Mouse (Mus musculus) urinary bladder, adult 18-20 months (tissue): Measurements from ENCODE around the gene Ccm2.

Source experiments
- DNase-seq, 2 experiments: peaks; one replicate each; pipeline ENCODE4 v3.0.0; 2022; ENCODE audit warnings: low spot score in 2 of 2, mixed read lengths in 2 of 2

The Ccm2 gene

DNA sequence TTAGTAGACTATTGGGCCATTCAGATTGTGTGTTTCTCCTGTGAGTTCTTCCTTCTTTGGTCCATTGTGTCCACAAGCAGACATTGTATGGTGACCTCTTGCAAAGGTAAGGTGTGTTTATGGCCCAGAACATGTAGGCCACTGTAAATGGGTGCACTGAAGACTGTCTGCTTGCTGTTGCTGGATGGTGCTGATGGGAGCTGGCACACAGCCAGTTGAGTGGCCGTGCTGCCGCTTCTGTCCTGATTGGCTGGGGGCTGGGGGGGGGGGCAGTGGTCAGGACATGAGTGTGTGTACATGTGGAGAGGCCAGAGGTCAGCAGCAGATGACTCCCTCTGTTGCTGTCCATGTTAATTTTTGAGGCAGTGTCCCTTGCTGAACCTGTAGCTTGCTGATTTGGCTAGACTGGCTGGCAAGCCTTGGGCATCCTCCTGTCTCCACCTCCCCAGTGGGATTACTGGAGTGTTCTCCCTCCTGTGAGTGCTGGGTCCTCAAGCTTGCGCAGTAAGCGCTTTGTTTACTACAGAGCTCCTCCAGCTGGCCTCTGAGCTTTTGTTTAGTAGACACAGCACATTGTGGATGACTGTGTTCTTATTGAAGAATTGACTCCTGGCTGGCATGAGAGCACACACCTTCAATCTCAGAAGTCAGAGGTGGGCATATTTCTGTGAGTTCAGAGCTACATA, 33.5 kb downstream of the Ccm2 start:
- DNase-seq: no peak

DNA sequence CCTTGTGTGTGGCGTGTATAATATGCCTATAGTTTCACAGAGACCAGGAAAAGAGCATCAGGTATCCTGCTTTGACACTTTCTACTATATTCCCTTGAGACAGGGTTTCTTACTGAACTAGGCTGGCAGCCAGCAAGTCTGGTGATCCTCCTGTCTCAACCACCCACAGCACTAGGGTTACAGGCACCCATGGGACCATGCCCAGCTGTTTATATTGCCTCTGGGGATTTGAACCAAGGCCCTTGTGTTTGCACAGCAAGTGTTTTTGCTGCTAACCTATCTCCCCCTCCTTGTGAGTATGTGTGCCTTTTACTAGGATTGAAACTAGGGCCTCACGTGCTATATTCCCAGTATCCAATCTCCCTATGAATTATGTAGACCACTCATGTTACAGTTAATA, 34.9 kb downstream of the Ccm2 start:
- no peak for DNase-seq

DNA sequence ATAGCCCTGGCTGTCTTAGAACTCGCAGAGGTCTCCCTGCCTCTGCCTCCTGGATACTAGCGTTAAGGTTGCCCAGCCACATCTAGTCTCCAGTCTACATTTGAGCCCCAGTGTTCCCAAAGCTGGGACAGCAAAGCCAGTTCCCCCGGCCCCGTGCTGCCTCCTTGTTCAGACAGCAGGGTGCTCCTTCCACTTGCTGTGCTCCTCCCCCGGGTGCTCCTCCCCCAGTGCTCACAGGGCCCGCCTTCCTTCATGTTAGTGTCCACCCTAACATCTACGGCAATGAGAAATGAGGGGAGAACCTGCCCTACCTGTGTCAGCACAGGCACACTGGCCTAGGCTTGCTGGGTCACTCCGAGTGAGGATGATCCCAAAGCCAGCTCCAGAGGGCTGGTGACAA, 39.1 kb downstream of the Ccm2 start:
- DNase-seq: no peak

DNA sequence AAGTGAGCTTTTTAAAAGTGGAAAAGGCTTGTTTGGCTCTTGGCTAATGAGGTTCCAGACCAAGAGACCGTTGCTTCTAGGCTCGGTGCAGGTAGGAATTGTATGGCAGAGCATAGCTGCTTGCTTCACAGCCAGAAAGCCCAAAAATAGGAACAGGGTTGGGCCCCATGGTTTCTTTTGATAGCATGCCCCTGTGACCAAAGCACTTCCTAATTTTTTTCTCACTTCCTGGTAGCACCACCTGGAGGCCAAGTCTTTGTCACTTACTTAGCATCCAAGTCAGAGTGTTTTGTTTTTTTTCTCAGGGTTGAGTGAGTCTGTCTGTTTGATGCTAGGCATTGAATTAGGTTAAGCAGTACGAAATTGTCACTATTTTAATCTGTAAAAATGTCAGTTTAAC, 40.0 kb downstream of the Ccm2 start:
- no peak for DNase-seq

DNA sequence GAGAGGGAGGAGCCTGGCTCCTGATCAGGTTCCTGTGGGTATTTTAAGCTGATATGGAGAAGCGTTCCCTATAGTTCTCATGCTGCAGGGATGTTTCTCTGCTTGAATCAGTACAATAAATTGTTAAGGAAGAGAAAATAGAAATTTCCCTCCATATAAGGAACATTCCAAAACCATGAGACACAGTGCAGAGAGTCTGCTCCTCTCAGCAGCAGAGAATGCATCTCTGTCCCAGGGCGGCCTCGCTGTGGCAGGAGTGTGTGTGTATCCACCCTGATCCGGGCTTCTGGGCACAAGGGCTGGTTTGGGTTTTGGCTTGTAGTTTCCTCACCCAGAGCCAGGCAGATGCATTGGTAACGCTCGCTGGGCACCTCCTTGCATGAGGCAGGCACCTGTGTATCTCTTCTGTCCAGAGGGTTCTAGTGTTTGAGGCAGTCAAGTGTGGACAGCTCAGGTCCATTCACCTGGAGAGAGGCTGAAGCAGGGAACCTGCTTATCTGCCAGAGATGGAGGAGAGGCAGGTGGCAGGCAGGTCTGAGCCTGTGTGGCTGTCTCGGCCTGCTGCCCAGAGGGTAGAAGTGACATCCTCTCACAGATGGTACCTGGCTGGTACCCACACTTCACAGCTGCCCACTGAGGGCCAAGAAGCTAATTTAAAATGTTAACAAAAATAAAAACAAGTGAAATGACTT, 40.7 kb downstream of the Ccm2 start:
- DNase-seq: no peak

DNA sequence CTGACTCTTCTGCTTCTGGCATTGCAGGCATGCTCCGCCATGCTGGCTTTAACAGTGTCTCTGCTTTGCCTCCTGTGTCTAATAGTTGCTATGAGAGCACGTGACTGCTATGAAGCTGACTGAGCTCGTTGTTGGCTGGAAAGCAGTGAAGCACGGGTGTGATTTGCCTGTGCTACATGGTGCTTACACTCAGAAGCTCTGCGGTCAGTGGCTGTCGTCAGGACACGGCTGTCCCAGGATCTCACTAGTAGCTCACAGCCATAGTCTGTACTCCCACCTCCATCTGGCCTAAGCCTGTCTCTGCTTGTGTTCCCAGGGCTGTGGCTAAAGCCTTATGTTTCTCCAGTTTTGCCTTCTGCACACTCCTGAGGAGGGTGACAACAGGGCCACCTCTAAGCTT, 41.6 kb downstream of the Ccm2 start:
- DNase-seq: no peak

DNA sequence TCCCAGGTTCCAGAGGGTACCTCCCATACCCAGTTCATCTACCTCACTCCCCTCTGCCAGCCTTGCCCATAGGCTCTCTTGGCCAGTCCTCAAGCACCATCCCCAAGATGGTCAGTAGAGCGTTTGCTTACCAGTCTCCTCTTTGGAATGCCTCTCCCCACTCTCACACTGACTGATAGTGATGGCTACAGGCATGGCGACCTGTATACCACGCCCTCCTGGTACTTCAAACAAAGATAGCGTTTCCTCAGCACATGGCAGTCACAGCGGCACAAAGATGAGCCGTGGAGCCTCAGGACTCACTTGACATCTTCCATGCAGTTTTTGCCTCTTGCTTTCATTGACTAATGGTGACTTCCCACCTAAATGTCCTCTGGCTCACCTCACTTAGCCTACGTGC, 43.2 kb downstream of the Ccm2 start:
- DNase-seq: no peak

DNA sequence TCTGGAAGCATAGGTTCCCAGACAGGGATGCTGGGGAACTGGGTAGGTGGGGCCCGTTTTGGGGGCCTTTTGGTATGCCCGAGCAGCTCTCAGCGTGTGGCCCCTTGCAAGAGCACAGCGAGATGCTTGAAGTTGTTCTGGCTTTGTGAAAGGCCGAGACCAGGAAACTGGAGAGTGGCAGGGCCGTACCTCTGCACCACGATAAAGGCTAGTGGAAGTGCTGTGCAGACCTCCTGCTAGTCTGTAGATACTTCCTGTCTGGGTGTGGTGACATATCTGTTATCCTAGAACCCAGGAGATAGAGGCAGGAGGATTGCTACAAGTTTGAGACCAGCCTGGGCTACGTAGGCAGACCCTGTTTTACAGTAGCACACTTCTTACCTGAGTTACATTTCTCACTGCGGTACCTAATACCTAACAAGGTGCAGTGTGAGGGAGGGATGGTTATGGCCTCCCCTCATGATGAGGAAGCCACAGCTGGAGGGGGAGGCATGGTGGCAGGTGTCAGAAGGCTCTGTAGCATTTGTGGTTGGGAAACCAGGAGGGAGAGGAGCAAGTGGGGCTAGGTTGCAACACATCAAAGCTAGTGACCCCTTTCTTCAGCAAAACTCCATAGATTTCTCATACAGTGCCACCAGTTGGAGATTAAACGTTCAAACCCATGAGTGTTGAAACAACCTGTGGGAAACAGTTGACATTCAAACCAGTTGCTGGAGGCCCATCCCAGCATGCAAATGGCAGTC, 44.4 kb downstream of the Ccm2 start:
- no peak for DNase-seq

DNA sequence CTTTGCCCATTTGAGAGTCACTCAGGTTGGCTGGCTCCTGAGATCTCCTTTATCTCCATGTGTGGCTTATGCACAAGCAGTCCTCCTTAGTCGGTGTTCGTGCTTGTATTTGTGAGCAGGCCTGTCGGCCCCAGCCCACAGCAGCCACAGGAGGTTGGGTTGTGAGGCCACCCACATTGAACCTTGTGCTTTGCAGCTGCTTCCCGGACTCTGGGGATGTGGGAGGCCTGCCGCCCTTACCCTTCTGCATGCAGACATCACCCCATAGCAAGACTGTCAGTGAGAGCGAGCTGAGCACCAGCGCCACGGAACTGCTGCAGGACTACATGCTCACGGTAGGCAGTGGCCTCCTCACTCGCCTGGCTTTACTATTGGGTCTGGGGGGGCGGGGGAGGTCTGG, 46.7 kb downstream of the Ccm2 start:
- no peak for DNase-seq

DNA sequence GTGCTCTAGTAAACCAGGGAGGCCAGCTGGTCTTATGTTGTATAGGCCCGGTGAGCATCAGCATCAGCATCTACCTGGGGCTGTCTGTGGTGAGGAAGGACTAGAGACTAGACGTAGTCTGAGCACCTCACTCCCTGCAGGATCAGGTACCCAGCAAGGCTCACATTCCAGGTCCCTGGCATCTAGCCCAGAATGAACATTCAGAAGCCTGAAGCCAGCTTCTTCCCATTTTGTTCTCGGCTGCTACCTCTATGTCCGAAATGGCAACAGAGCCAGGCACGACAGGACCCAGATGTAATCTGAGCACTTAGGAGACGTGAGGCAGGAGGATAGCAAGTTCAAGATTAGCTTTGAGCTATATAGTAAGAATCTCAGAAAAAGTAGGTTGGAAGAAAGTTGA, 48.2 kb downstream of the Ccm2 start:
- DNase-seq: no peak

DNA sequence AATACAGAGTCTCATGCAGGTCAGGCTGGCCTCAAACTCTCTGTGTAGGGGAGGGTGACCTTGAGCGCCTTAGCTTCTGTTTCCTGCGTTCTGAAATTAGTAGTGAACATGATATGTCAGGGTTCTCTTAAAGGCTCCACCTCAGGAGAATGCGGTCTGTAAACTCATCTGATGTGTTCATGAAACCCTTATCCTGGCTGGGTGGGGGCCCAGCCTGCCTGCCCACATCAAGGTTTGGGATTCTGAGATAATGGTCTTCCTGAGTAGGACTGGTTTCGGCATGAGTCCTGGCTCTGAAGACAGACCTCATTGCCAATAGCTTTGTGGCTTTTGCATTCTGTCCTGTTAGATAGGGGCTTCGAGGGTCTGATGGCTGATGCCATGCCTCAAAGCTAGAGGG, 48.7 kb downstream of the Ccm2 start:
- DNase-seq: no peak

DNA sequence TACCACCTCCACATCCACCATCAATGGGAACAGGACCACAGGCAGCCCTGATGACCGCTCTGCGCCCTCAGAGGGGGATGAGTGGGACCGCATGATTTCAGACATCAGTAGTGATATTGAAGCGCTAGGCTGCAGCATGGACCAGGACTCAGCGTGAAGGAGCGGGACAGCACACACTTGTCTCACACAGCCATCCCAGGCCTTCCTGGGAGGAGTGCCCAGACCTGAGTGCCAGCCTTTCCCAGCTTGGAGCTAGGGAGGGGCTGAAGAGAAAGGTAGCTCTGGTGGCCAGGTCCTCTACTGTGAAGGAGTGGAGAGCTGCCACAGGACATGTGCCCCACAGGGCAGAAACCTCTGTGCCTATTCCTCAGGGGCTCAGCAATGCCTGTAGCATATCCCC, 49.5 kb downstream of the Ccm2 start:
- DNase-seq: no peak

DNA sequence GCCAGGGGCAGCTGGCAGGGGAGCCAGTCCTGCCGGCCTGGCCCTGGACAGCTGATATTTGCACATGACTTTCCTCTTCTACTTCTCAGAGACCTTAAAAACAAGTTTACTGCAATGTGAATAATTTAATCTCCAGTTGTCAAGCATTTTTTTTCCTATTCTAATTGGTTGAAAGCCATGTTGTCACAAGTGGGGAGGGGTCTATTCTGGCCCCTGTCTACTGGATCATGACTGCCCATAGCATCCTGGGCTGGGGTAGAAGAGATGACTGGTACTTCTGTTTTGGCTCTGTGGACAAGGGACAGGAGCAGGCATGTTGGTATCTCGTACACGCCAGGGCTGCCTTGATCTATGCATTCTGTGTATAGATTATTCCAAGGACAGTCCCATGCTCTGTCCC, 49.9 kb downstream of the Ccm2 start:
- no peak for DNase-seq

DNA sequence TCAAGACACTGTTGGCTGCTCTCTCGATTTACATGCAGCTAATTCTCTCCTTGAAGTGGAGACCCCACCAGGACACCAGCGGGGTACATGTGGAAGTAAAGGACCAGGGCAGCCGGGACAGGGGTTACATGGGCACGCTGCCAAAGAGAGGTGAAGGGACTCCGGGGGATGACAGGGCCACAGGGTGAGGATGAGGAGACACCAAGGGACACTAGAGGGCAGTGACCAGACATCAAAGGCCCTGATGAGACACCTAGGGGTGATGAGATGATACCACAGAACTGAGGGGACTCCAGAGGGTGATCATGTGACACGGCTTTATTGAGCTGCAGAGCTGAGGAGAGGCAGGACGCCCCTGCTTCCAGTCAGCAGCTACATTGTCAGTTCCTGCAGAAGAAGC, 50.8 kb downstream of the Ccm2 start:
- DNase-seq: no peak

DNA sequence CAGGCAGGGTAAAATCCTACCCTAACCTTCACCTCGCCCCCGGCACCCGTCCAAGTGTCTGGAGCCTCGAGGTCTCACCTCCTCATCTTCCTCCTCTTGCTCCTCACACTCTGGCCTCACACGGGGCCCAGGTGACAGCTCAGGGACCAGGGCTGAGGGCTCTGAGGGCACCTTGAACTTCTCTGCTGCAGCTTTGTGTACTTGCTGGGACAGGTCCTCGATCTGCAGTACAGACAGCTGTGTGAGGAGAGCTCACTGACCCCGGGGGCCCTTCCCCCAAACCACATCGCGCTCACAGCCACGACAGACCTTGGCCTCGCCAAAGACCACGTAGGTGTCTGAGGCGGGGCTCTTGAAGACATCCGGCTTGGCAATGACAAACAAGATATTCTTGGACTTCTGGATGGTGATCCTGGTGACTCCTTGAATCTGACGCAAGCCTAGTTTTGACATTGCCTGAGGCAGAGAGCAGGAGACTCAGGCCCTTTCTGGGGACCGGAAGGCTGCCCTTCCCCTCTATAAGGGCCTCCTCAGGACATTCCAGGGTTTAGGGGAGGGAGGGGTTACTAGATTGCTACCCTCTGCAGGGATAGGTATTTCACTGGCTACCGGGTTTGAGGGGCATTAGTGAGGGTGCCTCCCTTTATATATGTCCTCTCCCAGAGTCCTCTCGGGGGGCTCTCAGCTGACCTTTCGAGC, 51.7 kb downstream of the Ccm2 start:
- DNase-seq: no peak

DNA sequence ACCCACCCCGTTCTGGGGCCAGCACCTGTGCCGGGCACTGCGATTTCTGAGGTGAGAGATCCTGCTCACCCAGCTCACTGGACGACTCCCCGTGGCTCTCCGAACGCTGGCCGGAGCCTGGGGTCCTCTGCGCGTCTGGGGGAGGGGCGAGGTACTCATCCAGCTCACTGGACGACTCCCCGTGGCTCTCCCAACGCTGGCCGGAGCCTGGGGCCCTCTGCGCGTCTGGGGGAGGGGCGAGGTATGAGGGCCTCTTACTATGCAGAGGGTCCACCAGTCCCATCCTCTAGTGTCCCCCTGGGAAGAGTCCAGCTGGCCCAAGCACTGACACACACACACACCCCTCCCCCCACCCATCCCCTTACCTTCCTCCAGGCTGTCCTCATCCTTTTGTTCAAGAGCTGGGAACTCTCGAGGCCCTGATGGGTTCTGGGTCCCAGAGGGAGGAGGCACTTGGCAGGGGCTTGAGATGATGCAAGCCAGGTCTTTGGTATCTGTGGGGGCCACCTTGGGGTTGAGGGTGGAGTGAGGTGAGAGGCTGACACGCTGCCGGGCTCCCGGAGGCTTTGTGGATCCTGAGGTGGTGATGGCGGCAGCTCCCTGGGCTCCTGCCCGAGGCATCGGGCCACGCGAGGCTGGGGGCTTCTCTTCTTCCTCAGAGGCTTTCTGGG, 52.5 kb downstream of the Ccm2 start:
- DNase-seq: no peak

DNA sequence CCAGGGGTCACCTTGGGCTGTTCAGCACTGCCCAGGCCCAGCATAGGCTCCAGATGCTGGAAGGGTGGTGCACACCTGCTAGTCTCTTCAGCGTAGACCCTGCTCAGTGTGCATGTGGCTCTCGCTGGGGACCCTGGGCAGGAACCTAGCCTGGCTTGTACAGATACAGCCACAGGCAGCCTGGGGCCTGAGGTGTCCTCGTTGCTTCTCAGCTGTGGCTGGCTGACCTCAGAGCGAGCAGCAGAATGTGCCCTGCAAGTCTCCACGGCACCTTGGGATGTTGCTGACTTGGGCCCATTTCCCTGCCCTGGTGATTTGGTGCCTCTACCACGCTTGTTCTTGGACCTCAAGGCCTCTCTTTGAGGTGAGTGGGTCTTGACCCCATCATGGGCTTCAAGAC, 53.1 kb downstream of the Ccm2 start:
- no peak for DNase-seq

DNA sequence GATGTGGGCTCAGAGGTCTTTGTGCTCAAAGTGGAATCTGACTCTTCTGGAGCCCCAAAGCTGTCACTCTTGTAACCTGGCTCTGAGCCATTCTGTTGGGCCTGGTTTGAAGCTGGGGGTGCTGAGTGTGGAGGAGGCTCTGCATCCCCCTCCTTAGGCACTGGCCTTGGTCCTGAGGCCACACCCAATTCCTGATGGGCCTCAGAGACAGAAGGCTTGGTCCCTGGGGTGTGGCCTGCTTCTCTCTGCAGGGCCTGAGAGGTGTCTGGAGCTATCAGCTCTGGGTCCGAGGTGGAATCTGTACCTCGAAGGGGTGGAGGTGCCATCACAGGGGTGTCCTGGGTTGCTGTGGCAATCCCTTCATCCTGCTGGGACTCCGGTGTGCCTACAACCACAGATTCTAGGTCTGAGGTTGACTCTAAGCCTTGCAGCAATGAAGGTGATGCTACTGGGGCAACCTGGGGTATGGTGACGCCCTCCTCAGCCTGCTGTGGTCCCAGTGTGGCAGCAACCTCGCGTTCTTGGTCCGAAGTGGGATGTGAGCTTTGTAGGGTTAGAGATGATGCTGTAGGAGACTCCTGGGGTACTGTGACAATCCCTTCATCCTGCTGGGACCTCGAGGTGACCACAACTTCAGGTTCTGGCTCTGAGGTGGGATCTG, 53.7 kb downstream of the Ccm2 start:
- DNase-seq: no peak

DNA sequence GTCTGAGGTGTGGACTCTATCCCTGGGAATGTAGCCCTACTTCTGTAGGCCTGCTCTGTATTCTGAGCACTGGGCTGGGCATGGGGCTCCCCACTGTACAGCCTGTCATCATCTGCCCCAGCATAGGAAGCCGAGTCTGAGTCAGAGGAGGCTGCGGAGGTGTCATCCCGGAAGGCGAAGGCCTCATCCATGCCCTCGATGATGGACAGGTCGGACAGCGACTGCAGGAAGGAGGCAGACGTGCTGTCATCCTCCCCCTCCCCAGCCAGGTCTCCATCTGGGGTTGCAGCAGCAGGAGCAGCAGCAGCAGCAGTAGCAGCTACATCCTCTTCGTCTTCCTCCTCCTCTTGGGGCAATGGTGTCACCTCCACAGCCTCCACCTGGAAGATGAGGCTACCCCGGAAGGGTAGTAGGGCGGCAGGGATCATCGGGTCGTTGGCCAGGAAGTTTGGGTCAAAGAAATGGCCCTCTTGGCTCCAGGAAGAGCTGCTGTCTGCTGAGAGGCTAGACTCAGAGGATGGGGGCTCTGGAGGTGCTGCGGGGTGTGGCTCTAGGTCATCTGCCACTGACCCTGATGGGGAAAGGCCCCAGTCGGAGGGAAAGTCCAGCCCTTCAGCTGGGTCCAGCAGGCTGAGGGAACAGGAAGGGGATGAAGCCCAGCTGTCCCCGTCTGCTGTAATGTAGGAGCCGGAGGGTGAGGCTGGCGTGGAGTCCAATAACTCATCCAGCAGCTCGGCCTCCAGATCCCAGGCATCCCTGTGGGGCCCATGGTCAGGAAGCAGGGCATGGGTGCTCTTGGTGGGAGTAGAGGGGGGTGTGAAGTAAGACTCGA, 55.2 kb downstream of the Ccm2 start:
- DNase-seq: no peak

DNA sequence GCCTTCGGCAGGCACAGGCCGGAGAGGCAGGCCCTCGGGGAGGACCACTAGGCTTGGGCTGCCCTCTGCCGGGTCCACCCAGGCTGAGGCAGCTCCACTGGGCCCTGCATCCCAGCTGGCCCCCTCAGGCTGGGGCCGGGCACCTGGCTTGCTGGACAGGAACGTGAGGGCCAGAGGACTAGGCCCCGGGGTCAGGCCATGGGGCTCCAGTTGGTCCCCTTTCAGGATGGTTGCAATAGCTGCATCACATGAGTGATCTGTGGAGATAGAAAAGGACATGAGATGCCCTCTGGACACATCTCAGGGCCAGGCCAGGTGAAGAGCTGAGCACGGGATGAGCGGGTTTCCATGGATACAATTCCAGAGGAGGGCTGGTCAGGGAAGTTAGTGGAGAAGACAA, 56.0 kb downstream of the Ccm2 start:
- DNase-seq: no peak

DNA sequence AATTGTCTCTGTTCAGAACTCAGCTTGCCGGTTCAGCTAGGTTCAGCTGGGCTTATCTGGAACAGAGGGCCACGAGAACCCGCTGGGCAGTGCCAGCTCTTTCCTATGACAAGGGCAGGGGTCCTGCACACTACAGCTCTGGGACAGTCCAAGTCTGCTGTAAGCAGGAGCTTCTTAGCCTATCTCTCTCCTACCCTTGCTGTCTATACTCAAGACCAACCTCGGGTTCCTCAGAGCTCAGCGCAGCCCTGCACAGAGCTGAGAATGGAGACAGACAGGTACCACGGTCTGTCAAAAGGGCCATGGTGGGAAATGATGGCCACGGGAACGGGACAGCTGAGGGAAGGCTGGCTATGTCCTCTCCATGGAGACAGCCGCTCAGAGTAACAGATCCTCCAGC, 56.5 kb downstream of the Ccm2 start:
- DNase-seq: no peak
